Mouse (Mus musculus): ENCODE data around the gene Lama5.
"Not testable (repeated sequence)": the region's sequence is repeated elsewhere in the genome, so short reads cannot be mapped to it uniquely, and the experiment has no call there.

Gene Lama5

DNA sequence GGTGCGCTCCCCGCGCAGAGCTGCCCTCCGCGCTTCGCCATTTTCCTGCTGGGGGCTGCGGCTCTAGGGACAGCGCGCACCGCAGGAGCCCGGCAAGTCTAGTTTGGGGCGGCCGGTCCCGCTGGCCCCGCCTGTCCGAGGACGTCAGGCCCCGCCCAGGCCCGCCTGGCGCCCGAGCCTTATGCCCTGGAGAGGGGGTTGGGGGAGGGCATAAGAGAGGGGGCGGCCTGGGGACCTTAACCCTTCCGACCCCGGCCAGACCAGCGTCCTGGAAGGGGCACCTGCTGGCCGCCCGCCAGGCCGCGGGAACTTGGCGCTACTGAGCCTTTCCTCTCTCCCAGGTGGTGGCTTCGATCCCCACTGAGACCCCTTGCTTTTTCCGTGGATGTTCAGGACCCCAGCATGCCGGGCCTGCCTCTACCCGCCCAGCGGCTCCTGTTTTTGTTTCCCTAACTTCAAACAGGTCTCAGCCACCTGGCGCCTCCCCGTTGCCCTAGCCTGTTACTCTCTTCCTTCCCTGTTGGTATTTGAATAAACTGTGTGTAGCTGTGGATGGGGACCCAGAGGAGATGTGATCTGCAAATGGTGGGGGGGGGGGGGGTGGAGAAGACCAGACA, at the start of gene Lama5:
TSS of gene Lama5 (minus strand) at position 98 of the 617 bp plus-strand sequence.
- DNase-seq, result peak; percentile 82

- no peak for DNase-seq
Measured at GRCm38 (mm10) chr2:180274523-180274922, 48.9 kb upstream of the Lama5 start.

GRCm38 (mm10) chr2:180273394-180274244, 48.0 kb upstream of the Lama5 start, which contains the start of gene Cables2:
Cables2 (minus strand) TSS chr2:180273496.
- peak; percentile 99 for DNase-seq

GRCm38 (mm10) chr2:180272884-180273321, 47.2 kb upstream of the Lama5 start:
- no peak for DNase-seq

- no peak for DNase-seq
Measured at GRCm38 (mm10) chr2:180271804-180272395, 46.2 kb upstream of the Lama5 start.

DNA sequence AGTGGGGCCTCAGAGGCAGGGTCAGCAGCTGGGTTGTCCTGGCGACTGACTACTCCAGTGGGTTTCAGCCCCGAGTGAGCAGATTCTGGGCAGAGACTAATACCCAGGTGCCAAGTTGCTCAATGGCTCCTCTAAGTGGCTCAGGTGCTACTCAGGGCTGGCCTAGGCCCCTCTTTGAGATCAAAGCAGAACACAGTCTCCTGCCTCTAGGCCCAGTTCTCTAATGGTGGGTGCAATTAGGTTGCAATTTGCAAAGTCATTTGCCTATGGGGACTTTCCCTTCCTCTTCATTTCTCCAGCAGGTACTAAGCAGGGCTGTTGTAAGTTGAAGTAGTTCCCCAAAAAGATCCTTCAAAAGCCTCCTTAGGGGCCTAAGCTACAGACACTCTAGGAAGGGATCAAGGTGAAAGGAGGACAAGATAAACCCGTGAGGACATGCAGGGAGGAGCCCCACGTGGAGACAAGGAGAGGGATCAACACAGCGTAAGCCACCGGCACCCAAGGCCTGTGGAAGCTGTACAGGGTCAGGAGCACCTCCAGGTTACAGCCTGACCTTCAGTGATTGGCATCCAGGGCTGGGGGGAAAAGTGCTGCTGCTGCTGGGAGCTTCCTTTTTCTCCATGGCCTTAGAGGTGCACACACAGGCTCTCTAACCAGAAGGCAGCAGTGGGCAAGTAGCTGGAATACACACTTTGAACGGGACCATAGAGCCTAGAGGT, 45.0 kb upstream of the Lama5 start:
- DNase-seq, result no peak

DNA sequence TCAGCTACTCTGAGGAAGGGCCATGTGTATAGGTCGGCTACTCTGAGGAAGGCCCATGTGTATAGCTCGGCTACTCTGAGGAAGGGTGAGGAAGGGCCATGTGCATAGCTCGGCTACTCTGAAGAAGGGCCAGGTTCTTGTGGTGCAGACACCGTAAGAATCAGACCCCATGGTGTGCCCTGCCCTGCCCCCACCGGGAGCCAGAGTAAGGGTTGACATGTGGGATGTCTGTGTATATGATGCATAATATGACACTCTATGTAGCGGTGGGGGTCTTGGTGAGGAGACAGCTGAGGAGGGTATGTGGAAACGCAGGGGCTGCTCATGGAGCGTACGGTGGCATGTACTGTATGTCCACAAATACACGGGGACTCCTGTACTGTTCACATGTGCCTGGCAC, 43.7 kb upstream of the Lama5 start:
- no peak for DNase-seq

- DNase-seq, result no peak
Measured at GRCm38 (mm10) chr2:180267955-180268354, 42.3 kb upstream of the Lama5 start.

DNA sequence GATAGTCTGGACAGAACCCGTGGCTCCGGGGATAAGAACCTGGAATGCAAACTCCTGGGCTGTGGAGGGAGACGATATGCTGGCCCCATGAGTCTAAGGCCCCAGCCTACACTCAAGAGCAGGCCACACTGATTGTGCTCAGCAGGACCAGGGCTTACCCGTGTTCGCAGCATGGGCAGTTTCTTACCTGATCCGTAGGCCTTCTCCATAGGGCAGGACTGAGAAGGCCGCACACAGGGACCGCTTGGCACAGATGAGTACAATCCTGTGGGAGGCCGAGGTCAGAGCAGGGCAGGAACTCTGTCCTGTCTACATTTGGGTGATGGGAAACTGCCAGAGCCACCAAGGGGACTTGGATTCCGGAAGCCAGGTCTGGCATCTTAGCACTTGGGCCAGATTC, 37.2 kb upstream of the Lama5 start:
- DNase-seq, result no peak

DNA sequence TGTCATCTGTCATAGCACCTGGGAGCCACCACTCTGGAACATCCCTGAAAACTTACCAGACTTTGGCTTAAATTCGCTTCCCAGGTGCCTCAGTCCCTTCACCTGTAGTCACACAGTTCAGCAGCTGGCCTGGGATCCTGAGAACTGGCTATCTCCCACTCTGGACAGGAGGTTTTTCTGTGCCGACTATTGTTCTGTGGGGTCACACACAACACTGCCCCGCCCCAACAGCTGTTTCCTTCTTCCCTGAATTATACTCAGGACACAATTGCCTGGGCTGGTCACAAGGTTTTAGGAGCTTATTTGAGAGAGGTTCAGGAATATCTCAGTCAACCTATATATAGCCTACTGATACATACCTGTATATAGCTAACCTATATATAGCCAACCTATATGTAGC, 36.8 kb upstream of the Lama5 start:
- DNase-seq, result no peak

- no peak for DNase-seq
Measured at GRCm38 (mm10) chr2:180261901-180262300, 36.2 kb upstream of the Lama5 start.

DNA sequence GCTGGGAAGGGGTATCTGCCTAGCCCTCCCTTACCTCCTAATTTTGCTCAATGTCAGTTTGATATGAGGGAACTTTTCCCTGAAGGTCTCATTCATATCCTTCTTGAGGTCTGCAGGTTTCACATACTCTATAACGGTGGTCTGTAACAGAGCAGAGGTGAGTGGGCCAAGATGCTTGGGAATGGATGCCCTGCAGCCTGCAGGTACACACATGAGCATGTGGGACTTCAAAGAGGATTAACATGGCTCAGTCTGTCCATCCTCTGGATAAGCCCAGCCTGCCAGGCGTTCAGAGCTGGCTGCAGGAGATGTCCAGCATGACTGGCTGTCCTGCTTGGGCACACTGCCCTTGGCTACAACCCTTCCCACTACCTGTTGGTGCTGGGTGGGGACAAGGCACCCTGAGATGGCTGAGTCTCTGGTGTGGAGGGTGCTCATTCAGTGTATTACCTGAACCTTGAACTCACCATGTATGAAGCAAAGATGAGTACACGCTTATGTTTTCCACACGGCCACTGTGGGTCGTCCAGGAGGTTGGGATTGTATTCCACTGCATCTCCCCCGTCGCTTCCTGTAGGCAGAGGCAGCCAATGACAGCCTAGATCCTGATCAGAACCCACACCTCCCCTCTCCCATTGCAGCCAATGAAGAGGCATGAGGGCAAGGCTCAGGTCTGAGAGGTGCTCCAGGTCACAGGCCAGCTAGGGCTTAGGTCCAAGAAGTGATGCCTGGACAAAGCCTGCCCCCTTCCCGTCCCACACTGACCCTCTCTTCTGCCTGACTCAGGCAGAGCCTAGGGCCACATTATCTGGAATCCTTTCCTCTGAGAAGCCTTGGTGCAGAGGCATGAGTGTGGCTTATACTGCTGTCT, 35.2 kb upstream of the Lama5 start:
- DNase-seq, result no peak

DNA sequence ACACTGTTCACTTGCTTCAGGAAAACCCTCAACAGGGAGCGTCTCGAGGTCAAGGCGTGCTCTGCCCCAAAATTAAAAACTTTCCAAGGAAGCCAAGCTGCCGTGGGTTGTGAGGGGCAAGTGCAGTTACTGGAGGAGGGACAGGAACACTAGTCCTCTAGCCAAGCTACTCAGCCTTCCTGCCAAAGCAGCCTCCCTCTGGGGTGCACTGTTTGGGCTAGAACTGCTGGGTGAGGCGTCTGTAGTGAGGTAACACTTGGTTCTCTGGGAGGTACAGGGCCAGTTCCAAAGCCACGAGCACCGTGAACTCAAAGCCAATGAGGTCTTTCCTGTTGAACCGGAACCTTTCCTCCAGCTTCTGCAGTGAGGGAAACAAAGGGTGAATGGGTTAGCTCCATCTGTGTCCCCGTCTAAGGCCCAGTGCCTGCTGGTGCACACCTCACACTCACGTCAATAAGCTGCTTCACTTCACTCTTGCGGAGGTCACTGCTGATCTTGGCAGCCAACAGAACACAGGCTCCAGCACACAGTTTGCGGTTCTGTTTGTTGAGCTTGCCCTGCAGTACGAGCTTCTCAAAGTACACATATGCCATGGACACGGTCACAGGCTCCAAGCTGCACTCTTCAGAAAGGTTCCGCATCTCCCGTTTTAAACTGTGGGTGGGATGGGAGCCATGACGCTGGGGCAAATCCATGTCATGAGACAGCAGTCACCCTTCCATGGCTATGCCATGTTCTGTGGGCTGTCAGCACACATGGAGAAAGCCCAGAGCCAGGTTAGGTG, 34.4 kb upstream of the Lama5 start:
- DNase-seq, result not testable (repeated sequence)

- DNase-seq, result not testable (repeated sequence)
Measured at GRCm38 (mm10) chr2:180258951-180259484, 33.4 kb upstream of the Lama5 start.

GRCm38 (mm10) chr2:180257963-180258865, 32.6 kb upstream of the Lama5 start:
- DNase-seq, result no peak

GRCm38 (mm10) chr2:180257001-180257521, 31.4 kb upstream of the Lama5 start, which contains the start of gene Rps21:
Rps21 (plus strand) TSS chr2:180257377.
- peak; percentile 100 for DNase-seq

- no peak for DNase-seq
Measured at GRCm38 (mm10) chr2:180256296-180257000, 30.8 kb upstream of the Lama5 start.

DNA sequence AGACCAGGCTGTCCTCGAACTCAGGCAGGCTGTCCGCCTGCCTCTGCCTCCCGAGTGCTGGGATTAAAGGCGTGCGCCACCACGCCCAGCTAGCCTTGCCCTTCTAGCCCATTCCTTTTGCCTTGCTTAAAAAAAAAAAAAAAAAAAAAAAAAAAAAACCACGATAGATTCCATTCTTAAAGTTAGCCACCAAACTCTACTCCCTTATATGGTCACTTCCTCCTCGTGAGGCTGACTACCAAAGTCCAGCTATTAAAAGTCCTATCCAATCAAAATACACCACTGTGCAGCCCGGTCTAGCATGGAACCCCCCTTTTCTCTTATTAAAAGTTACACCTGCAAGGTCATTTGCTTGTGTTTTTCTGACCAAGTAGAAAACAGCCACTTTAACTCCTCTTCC, 30.0 kb upstream of the Lama5 start:
- no peak for DNase-seq

Data from retina, postnatal 1 day (tissue).